Mouse (Mus musculus) heart, embryonic 16.5 days (tissue): Measurements from ENCODE around the gene Actl6b. TPM values are rescaled to one million over a fixed set of nuclear protein-coding genes. Genes with fewer than 3 reads are reported as not detected.
A peak's percentile ranks its signal among the peaks of the same experiment; 100 is the strongest.

Experiments
- ATAC-seq: fragments of 200-750 bp; cut with Nextera tagmentation; replicated peaks from 2 replicates; pipeline ENCODE4 v1.8.0; 2017; ENCODE audit warnings: moderate number of reproducible peaks; ENCODE audit not compliant: insufficient read depth, low FRiP score; ENCODE audit errors: extremely low read depth
- H3K27ac ChIP-seq: fragments of 300-500 bp; sonication (generic); 2 replicates; pipeline ENCODE4 v1.5.1; 2014; ENCODE audit warnings: mild to moderate bottlenecking, low read length, control low read depth, moderate library complexity
- H3K27me3 ChIP-seq: fragments of 300-500 bp; sonication (generic); 2 replicates; pipeline ENCODE4 v1.6.1; 2014; ENCODE audit warnings: low read length, mixed read lengths; ENCODE audit not compliant: control insufficient read depth, insufficient read depth
- H3K36me3 ChIP-seq: fragments of 300-500 bp; sonication (generic); 2 replicates; pipeline ENCODE4 v1.6.1; 2014; ENCODE audit not compliant: control insufficient read depth, insufficient read depth
- H3K4me1 ChIP-seq: fragments of 300-500 bp; sonication (generic); 2 replicates; pipeline ENCODE4 v1.6.1; 2014; ENCODE audit warnings: low read length, mixed read lengths; ENCODE audit not compliant: control insufficient read depth, insufficient read depth
- H3K4me2 ChIP-seq: fragments of 300-500 bp; sonication (generic); 2 replicates; pipeline ENCODE4 v1.6.1; 2014; ENCODE audit warnings: low read depth, mild to moderate bottlenecking, control low read depth, low read length
- H3K4me3 ChIP-seq: fragments of 300-500 bp; sonication (generic); 2 replicates; pipeline ENCODE4 v1.5.1; 2014; ENCODE audit warnings: mild to moderate bottlenecking, control low read depth, low read length
- H3K9ac ChIP-seq: fragments of 300-500 bp; sonication (generic); 2 replicates; pipeline ENCODE4 v1.6.1; 2014; ENCODE audit warnings: low read length, control low read depth
- H3K9me3 ChIP-seq: fragments of 300-500 bp; sonication (generic); replicated peaks from 2 replicates; pipeline ENCODE4 v1.6.1; 2016; ENCODE audit warnings: low read length; ENCODE audit not compliant: control insufficient read depth
- WGBS: fragments of 180-500 bp; shearing (Covaris S2); extraction: QIAGEN DNeasy Blood & Tissue Kit; methylation state at CpG from one replicate; pipeline ENCODE4 v1.1.7; 2014; 5-methylcytosine and 5-hydroxymethylcytosine counted together
- polyA plus RNA-seq: library from polyadenylated mRNA; unstranded; fragments of >200 nt; fragmentation: Nextera tagmentation; extraction: Ambion mirVana; gene quantifications from 2 replicates; pipeline ENCODE4 v1.2.1, GENCODE M21; 2015

The Actl6b gene
- polyA plus RNA-seq, 1 experiment from 2014 or later, result 0.33 TPM

DNA sequence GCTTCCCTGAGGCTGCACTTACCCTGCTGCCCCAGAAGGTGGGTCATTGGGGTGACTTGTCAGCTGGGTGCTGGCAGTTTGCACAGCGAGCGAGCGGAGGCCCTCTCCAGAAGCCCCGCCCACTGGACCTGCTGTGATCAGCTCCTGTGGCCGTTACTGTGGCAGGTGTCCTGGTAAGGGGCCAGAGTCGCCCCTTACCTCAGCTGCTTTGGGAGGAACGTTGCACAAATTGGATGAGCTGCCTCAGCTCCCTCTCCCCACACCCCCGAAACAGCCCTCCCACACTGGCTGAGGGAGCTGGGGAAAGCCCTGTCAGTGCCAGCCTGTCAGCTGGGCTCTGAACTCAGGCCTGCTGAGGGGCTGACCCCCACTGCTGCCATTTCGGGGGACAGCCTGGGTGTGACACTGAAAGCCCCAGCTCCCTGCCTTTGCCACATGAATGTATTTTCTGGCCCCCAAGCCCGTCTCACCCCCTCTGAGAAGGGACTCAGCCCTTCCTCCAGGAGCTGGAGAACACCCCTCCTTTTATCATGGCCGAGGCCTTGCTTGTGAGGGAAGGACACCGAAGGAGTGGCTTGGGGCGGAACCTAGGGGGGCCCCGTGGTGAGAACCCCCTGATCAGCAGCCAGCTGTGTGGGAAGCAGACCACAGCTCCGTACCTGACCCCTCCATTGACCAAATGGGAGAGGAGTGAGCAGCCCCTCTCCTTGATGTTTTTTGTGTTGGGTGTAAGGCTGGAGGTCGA, 27.0 kb upstream of the Actl6b start:
- ATAC-seq, result no peak

GRCm38 (mm10) chr5:137527413-137527812, 25.9 kb upstream of the Actl6b start:
- 63% methylated on average over 1 of the region's 1 CpGs for WGBS
- ATAC-seq, result no peak
- no peak overlapping the region for H3K9ac ChIP-seq

More for the DNA sequence above, 27.0 kb upstream of the Actl6b start:
- Histone ChIP-seq H3K27ac (peak overlapping the region; percentile 18; the same call in 1 of the 2 replicates), H3K27me3 (no peaks in the 10 kb centered on the region), H3K4me3 (no peak overlapping the region), H3K9me3 (no peaks in the 10 kb centered on the region), H3K9ac (0 out of 2 replicates have a peak overlapping the region, but pooled peaks have one; percentile 5), H3K36me3 (peaks cover 71% of the 10 kb centered on the region), H3K4me2 (no peak overlapping the region), H3K4me1 (peaks cover 14% of the 10 kb centered on the region)
- 38% methylated on average over 16 of the region's 16 CpGs for WGBS

DNA sequence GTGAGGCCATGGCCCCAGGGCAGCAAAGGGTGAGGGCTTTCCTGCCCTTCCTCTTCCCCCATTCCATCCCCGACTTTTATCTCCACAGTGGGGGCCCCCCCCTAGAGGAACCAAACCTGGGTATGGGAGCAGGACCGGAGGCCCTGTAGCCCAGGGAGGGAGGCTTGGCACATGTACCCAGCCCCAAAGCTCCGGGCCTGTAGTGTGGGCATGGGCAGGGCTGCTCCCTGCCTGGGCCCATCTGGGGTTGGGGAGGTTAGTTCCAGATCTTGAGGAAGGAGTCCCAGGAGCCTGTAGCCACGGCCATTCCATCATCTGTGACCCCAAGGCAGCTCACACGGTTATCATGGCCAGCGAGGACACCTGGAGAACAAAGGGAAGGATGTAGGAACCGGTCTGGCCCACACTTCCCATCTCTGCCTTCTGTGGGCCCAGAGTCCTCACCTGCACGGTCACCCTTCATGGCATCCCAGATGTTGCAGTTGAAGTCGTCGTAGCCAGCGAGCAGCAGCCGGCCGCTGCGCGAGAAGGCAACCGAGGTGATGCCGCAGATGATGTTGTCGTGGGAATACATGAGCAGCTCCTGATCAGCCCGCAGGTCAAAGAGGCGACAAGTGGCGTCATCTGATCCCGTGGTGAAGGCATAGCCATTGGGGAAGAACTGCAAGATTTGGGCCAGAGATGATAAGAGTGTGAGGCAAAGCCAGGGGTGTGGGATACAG, 24.9 kb upstream of the Actl6b start:
- Histone ChIP-seq H3K27me3 (no peaks in the 10 kb centered on the region), H3K27ac (no peak overlapping the region), H3K4me1 (peaks cover 14% of the 10 kb centered on the region), H3K4me3 (no peak overlapping the region), H3K9ac (0 out of 2 replicates have a peak overlapping the region, but pooled peaks have one; percentile 15), H3K4me2 (no peak overlapping the region), H3K9me3 (no peaks in the 10 kb centered on the region), H3K36me3 (peaks cover 52% of the 10 kb centered on the region)
- no peak for ATAC-seq
- 75% methylated on average over 22 of the region's 22 CpGs for WGBS

More at GRCm38 (mm10) chr5:137527413-137527812, 25.9 kb upstream of the Actl6b start:
- H3K27me3 ChIP-seq, result no peaks in the 10 kb centered on the region
- no peak overlapping the region for H3K27ac ChIP-seq
- H3K4me3 ChIP-seq, result no peak overlapping the region
- no peak overlapping the region for H3K4me2 ChIP-seq
- H3K4me1 ChIP-seq, result peaks cover 14% of the 10 kb centered on the region
- H3K9me3 ChIP-seq, result no peaks in the 10 kb centered on the region
- H3K36me3 ChIP-seq, result peaks cover 60% of the 10 kb centered on the region

DNA sequence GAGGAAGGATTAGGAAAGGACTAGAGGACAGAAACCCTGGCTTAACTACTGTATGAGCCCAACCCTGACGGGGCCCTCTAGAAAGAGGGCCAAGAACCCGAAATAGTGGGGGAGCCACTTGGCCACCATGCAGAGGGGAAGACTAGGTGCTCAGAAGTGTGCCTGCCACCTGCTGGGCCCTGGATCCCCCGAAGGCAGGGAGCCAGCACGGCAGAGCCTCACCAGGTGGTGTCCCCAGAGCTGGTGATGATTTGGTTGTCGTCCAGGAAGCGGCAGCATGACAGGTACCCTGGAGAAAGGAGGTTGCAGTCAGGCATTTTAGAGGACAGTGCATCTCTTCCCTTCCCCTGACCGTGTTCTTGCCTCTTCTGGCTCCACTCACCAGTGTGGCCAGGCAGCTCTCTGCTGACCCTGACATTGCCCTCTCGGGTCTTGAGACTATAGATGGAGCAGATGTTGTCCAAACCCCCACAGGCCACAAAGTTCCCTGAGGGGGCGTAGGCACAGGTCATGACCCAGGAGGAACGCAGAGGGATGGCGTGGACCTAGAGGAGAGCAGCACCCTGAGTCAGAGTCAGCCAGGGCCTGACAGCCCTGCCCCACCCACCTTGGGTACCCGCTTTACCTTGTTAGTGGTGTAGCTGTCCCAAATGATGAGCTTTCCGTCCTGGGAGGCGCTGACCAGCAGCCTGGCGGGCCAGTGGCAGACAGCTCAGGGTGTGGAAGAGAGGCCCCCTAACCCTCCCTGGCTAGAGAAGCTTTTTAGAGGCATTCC, 23.9 kb upstream of the Actl6b start:
- ATAC-seq, result no peak
- H3K36me3 ChIP-seq, result peaks cover 44% of the 10 kb centered on the region
- no peaks in the 10 kb centered on the region for H3K9me3 ChIP-seq
- H3K4me2 ChIP-seq, result no peak overlapping the region
- 76% methylated on average over 15 of the region's 15 CpGs for WGBS
- H3K27me3 ChIP-seq, result no peaks in the 10 kb centered on the region
- no peak overlapping the region for H3K4me3 ChIP-seq
- H3K4me1 ChIP-seq, result peaks cover 17% of the 10 kb centered on the region
- H3K27ac ChIP-seq, result no peak overlapping the region
- no peak overlapping the region for H3K9ac ChIP-seq

DNA sequence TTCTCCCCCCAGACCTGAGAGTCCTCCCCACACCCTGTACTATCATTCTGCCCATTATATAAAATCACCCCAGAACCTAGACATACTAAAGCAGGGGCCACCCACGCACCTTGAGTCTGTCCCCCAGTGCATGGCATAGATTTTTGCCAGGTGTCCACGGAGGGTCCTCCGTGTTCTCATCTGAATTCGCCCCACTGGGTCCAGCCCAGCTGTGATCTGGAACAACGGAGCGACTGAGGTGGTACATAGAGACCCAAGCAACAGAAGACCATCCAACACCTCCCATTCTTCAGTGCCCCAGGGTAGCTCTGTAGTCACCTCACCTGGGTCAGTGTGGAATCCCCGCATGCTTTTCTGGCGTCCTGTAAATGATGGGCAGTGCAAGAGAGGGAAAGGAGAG, 23.2 kb upstream of the Actl6b start:
- Histone ChIP-seq H3K27ac (peak overlapping the region; percentile 93), H3K36me3 (peaks cover 37% of the 10 kb centered on the region), H3K4me3 (peak overlapping the region; percentile 59), H3K4me1 (peaks cover 17% of the 10 kb centered on the region), H3K4me2 (peak overlapping the region; percentile 93), H3K9ac (peak overlapping the region; percentile 89), H3K9me3 (no peaks in the 10 kb centered on the region), H3K27me3 (no peaks in the 10 kb centered on the region)
- ATAC-seq, result no peak
- WGBS, result 70% methylated on average over 8 of the region's 8 CpGs

- under 1% methylated on average over 46 of the region's 46 CpGs for WGBS
- H3K4me3 ChIP-seq, result peak overlapping the region; percentile 59
- ATAC-seq, result peak; percentile 24
- peak overlapping the region; percentile 89 for H3K9ac ChIP-seq
- H3K27me3 ChIP-seq, result no peaks in the 10 kb centered on the region
- H3K4me2 ChIP-seq, result peak overlapping the region; percentile 93
- peak overlapping the region; percentile 93 for H3K27ac ChIP-seq
- H3K36me3 ChIP-seq, result peaks cover 30% of the 10 kb centered on the region
- H3K9me3 ChIP-seq, result no peaks in the 10 kb centered on the region
- H3K4me1 ChIP-seq, result peaks cover 17% of the 10 kb centered on the region
These were observed 22.5 kb upstream of the Actl6b start for GRCm38 (mm10) chr5:137530588-137531413.

DNA sequence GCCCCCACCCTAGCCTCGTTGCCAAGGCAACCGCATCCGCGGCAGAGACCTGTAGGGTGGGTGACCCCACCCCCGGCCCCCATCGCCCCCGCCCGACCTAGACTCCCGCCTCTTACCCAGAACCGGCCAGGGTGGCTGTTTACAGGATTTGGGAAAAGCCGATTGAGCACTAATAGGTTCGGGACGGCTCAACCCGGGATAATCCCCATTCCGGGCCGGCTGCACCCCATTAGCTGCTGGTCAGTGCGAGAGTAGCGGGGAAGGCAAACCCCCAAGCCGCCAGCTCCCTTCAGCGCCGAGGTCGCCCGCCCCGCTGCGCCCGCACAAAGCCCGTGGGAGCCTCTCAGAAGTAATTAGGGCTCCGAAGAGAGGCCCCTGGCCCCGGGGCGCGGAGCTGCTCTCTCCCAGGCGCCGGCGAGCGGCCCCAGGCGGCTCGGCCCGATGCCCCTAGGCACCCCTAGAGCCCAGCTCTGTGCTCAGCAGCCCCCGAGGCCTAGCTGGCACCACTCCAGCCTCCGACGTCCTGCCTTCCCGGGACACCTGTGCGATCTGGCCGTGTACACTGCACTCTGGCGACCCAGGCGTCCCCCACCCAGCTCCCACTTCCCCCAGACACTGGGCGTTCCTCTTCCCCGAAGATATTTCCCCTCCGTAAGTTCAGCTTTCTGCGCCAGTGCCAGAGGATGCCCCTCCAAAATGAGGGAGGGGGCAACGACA, 21.7 kb upstream of the Actl6b start:
- peaks cover 13% of the 10 kb centered on the region for H3K4me1 ChIP-seq
- peak overlapping the region; percentile 89 for H3K9ac ChIP-seq
- no peak for ATAC-seq
- no peaks in the 10 kb centered on the region for H3K27me3 ChIP-seq
- H3K36me3 ChIP-seq, result peaks cover 30% of the 10 kb centered on the region
- peak overlapping the region; percentile 93 for H3K4me2 ChIP-seq
- peak overlapping the region; percentile 93 for H3K27ac ChIP-seq
- under 1% methylated on average over 51 of the region's 51 CpGs for WGBS
- peak overlapping the region; percentile 59 for H3K4me3 ChIP-seq
- H3K9me3 ChIP-seq, result no peaks in the 10 kb centered on the region
